Mouse (Mus musculus): ENCODE results near the gene Exosc2. TPM values are rescaled to one million over a fixed set of nuclear protein-coding genes. Genes with fewer than 3 reads are reported as not detected.

Gene Exosc2
- polyA plus RNA-seq, 1 experiment = 24.4 TPM

DNA sequence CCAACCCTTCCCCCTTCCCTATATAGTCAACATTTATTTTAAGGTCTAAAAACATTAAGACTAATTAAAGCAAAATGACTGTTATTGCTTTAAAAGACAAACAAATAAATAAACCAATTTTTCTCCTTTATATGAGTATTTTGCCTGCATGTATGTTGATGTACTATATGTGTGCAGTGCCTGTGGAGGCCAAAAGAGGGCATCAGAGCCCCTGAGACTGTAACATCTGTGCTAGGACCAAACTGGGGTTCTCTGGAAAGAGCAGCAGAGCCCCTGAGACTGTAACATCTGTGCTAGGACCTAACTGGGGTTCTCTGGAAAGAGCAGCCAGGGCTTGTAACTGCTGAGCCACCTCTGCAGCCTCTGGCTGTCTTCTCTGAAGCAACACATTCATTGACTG is 27.7 kb downstream of the Exosc2 start:
- TF ChIP-seq CTCF (IDR thresholded peaks at IDR 0.05; ENCODE audit: extremely low read depth, insufficient read depth, low read length) (no peak), POLR2A (IDR thresholded peaks at IDR 0.05; ENCODE audit: extremely low read depth, insufficient read depth, low read length) (no peak)
- Histone ChIP-seq H3K4me3 (ENCODE audit: insufficient read depth, low read length) (no peak overlapping the region), H3K4me1 (ENCODE audit: control insufficient read depth, insufficient read depth, low read length) (no peaks in the 10 kb centered on the region), H3K27ac (ENCODE audit: insufficient read depth, low read length) (no peak overlapping the region)

DNA sequence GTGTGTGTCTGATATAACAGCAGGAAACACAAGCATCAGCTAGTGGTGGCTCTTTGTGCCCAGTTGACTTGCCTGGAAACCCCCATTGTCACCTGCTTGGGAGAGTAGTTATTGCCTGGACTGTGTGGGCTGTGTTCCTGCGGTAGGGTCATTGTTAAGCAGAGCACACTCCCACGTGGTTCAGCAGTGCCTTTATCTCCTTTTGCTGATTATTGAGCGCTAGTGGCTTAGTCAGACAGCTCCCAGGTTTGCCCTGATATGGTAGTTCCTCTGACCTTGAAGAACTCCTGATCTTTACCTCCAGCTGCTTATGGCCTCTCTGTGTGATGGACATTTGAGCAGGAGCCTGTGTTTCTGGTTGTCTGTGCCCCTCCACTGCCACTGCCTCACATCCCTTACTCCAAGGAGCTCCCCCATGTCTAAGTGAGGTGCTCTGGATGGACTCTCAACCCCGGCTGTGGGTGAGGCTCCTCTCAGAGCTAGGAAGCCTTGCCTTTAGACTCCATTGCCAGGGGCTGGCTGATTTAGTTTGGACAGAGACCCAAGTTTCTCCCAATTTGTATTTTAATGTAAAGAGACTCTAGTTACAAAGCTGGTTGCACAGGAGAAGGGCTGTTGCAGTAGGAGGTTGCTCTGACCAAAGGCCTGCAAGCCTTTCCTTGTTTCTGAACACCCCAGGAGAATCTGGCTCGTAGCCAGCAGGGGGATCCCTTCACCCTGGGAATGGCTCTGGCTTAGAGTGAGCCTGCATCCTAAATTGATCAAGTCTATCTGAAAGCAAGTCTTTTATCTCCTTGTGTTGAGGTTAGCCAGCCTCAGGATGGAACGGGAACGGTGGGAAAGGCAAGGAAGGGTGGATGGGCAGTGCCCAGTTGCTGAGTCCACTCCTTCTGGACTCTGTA is 30.3 kb downstream of the Exosc2 start:
- Histone ChIP-seq H3K4me3 (ENCODE audit: insufficient read depth, low read length) (no peak overlapping the region), H3K4me1 (ENCODE audit: control insufficient read depth, insufficient read depth, low read length) (peaks cover 2% of the 10 kb centered on the region; the same call in 1 of the 2 replicates), H3K27ac (ENCODE audit: insufficient read depth, low read length) (no peak overlapping the region)
- TF ChIP-seq POLR2A (IDR thresholded peaks at IDR 0.05; ENCODE audit: extremely low read depth, insufficient read depth, low read length) = no peak
- TF ChIP-seq CTCF (IDR thresholded peaks at IDR 0.05; ENCODE audit: extremely low read depth, insufficient read depth, low read length) = no peak

DNA sequence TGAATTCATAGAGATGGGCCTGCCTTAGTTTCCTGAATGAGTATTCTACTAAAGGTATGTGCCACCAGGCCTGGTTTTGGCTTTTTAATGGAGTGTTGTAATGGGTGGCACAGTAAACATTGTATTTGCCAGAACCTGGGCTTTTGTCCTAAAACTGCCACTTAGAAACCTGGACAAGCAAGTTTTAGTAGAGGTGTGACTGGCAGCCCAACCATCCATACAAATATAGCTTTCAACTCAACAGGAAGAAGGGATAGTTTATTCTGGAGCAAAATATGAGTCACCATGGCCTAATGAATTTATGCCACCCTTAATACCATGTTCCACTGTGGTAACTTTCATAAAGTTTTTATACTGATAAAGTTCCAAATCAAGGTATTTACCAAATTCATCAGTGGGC is 32.7 kb downstream of the Exosc2 start:
- Histone ChIP-seq H3K4me3 (ENCODE audit: insufficient read depth, low read length) (no peak overlapping the region), H3K4me1 (ENCODE audit: control insufficient read depth, insufficient read depth, low read length) (peaks cover 2% of the 10 kb centered on the region; the same call in 1 of the 2 replicates), H3K27ac (ENCODE audit: insufficient read depth, low read length) (no peak overlapping the region)
- no peak for TF ChIP-seq CTCF (IDR thresholded peaks at IDR 0.05; ENCODE audit: extremely low read depth, insufficient read depth, low read length)
- TF ChIP-seq POLR2A (IDR thresholded peaks at IDR 0.05; ENCODE audit: extremely low read depth, insufficient read depth, low read length) = no peak

GRCm38 (mm10) chr2:31705914-31706313 is 35.4 kb downstream of the Exosc2 start:
- Histone ChIP-seq H3K27ac (ENCODE audit: insufficient read depth, low read length) (no peak overlapping the region), H3K4me1 (ENCODE audit: control insufficient read depth, insufficient read depth, low read length) (peaks cover 2% of the 10 kb centered on the region; the same call in 1 of the 2 replicates), H3K4me3 (ENCODE audit: insufficient read depth, low read length) (no peak overlapping the region)
- TF ChIP-seq POLR2A (IDR thresholded peaks at IDR 0.05; ENCODE audit: extremely low read depth, insufficient read depth, low read length) (no peak), CTCF (IDR thresholded peaks at IDR 0.05; ENCODE audit: extremely low read depth, insufficient read depth, low read length) (no peak)

DNA sequence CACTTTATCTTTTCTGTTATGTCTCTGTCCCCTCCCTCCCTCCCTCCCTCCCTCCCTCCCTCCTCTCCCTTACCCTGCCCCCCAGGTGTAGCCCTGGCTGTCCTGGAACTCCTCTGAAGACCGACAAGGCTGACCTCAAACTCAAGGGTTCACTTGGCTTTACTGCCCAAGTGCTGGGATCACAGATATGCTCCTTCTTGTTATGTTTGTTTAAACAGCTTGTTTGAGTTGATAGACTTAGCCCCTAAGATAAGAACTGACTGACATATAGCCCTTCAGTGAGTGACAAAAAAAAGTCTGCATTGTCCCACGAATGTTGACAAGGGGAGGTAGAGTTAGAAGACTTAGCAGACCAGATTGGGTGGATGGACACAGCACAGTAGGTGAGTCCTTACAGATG is 36.0 kb downstream of the Exosc2 start:
- H3K27ac ChIP-seq (ENCODE audit: insufficient read depth, low read length) = no peak overlapping the region
- no peak for TF ChIP-seq CTCF (IDR thresholded peaks at IDR 0.05; ENCODE audit: extremely low read depth, insufficient read depth, low read length)
- H3K4me1 ChIP-seq (ENCODE audit: control insufficient read depth, insufficient read depth, low read length) = peaks cover 2% of the 10 kb centered on the region; the same call in 1 of the 2 replicates
- H3K4me3 ChIP-seq (ENCODE audit: insufficient read depth, low read length) = no peak overlapping the region

- Histone ChIP-seq H3K27ac (ENCODE audit: insufficient read depth, low read length) (no peak overlapping the region), H3K4me3 (ENCODE audit: insufficient read depth, low read length) (no peak overlapping the region), H3K4me1 (ENCODE audit: control insufficient read depth, insufficient read depth, low read length) (peaks cover 2% of the 10 kb centered on the region)
- TF ChIP-seq CTCF (IDR thresholded peaks at IDR 0.05; ENCODE audit: extremely low read depth, insufficient read depth, low read length) (no peak), POLR2A (IDR thresholded peaks at IDR 0.05; ENCODE audit: extremely low read depth, insufficient read depth, low read length) (no peak)
Observed at GRCm38 (mm10) chr2:31712716-31713115, 42.2 kb downstream of the Exosc2 start.

- Histone ChIP-seq H3K27ac (ENCODE audit: insufficient read depth, low read length) (no peak overlapping the region), H3K4me3 (ENCODE audit: insufficient read depth, low read length) (no peak overlapping the region), H3K4me1 (ENCODE audit: control insufficient read depth, insufficient read depth, low read length) (peaks cover 2% of the 10 kb centered on the region)
- TF ChIP-seq CTCF (IDR thresholded peaks at IDR 0.05; ENCODE audit: extremely low read depth, insufficient read depth, low read length) (no peak), POLR2A (IDR thresholded peaks at IDR 0.05; ENCODE audit: extremely low read depth, insufficient read depth, low read length) (no peak)
Observed at GRCm38 (mm10) chr2:31713813-31714212, 43.3 kb downstream of the Exosc2 start.

DNA sequence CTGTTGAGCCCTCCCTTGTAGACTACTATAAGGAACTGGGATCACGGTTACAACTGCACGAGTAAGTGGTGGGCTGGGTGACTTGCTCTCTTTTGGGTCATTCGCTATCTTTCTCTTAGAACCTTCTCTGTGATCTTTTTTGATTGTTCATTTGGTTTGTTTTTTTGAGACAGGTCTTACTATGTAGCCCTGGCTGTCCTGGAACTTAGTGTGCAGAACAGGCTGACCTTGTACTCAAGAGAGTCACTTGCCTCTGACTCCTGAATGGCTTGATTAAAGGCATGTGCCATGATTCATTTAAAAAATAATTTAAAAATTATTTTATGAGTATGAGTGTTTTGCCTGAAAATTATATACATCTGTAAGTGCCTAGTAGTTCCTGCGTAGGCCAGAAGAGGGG is 44.3 kb downstream of the Exosc2 start:
- peaks cover 3% of the 10 kb centered on the region for H3K4me1 ChIP-seq (ENCODE audit: control insufficient read depth, insufficient read depth, low read length)
- no peak overlapping the region for H3K4me3 ChIP-seq (ENCODE audit: insufficient read depth, low read length)
- H3K27ac ChIP-seq (ENCODE audit: insufficient read depth, low read length) = no peak overlapping the region
- TF ChIP-seq CTCF (IDR thresholded peaks at IDR 0.05; ENCODE audit: extremely low read depth, insufficient read depth, low read length) (no peak), POLR2A (IDR thresholded peaks at IDR 0.05; ENCODE audit: extremely low read depth, insufficient read depth, low read length) (no peak)

GRCm38 (mm10) chr2:31715985-31716384 is 45.5 kb downstream of the Exosc2 start:
- H3K4me3 ChIP-seq (ENCODE audit: insufficient read depth, low read length) = no peak overlapping the region
- TF ChIP-seq CTCF (IDR thresholded peaks at IDR 0.05; ENCODE audit: extremely low read depth, insufficient read depth, low read length) (no peak), POLR2A (IDR thresholded peaks at IDR 0.05; ENCODE audit: extremely low read depth, insufficient read depth, low read length) (no peak)
- no peak overlapping the region for H3K27ac ChIP-seq (ENCODE audit: insufficient read depth, low read length)
- H3K4me1 ChIP-seq (ENCODE audit: control insufficient read depth, insufficient read depth, low read length) = peaks cover 6% of the 10 kb centered on the region

All from cortical plate, adult 2 months (tissue).